Comparison of ENCODE assay signal across 7 mouse cellular contexts in genomic region chr2:164168571-164168946, GRCm38 (mm10). TPM values are rescaled to one million over a fixed set of nuclear protein-coding genes. Genes with fewer than 3 reads are reported as not detected.
DNase-seq lines count a peak whose midpoint lies in the region; ATAC-seq and TF ChIP-seq lines count a peak whose summit lies in the region.

No protein-coding gene starts in this region.

- peak overlapping the region; percentile 52 for H3K4me2 ChIP-seq in hindbrain, postnatal 0 days (ENCODE audit: low read depth, low read length)
- H3K4me2 ChIP-seq in midbrain, embryonic 11.5 days: peak overlapping the region; percentile 42

- peak; percentile 49 for DNase-seq in embryonic facial prominence, embryonic 10.5 days (ENCODE audit: low spot score)
- DNase-seq in hindbrain, postnatal 0 days (ENCODE audit: low spot score): peak; percentile 78
- peak; percentile 94 for DNase-seq in midbrain, embryonic 11.5 days (ENCODE audit: low spot score, missing footprints)
- DNase-seq in gastrocnemius, postnatal 25 days: no peak

- peak; percentile 35 for TF ChIP-seq CTCF in hindbrain, postnatal 0 days (IDR thresholded peaks at IDR 0.05; ENCODE audit: low read depth)

- H3K4me3 ChIP-seq in megakaryocyte, embryonic 14.5 days (replicated peaks): peak overlapping the region; percentile 82
- H3K4me3 ChIP-seq in embryonic facial prominence, embryonic 10.5 days: peak overlapping the region; percentile 52
- peak overlapping the region; percentile 39 for H3K4me3 ChIP-seq in hindbrain, postnatal 0 days (ENCODE audit: low read length)
- peak overlapping the region; percentile 23 for H3K4me3 ChIP-seq in midbrain, embryonic 11.5 days (ENCODE audit: low read depth, low read length)

- peaks cover 39% of the 10 kb centered on the region for H3K4me1 ChIP-seq in megakaryocyte, embryonic 14.5 days
- peaks cover 32% of the 10 kb centered on the region for H3K4me1 ChIP-seq in embryonic facial prominence, embryonic 10.5 days
- peaks cover 8% of the 10 kb centered on the region; the same call in 1 of the 2 replicates for H3K4me1 ChIP-seq in hindbrain, postnatal 0 days (ENCODE audit: insufficient read depth, low read length)
- peaks cover 14% of the 10 kb centered on the region for H3K4me1 ChIP-seq in midbrain, embryonic 11.5 days (ENCODE audit: control insufficient read depth, insufficient read depth, low read length)

- H3K27ac ChIP-seq in embryonic facial prominence, embryonic 10.5 days (replicated peaks): no peak overlapping the region; the same call in 1 of the 2 replicates
- no peak overlapping the region for H3K27ac ChIP-seq in hindbrain, postnatal 0 days
- no peak overlapping the region for H3K27ac ChIP-seq in midbrain, embryonic 11.5 days (ENCODE audit: low read depth, low read length)

- H3K9me3 ChIP-seq in megakaryocyte, embryonic 14.5 days: peaks cover 16% of the 10 kb centered on the region
- no peaks in the 10 kb centered on the region for H3K9me3 ChIP-seq in embryonic facial prominence, embryonic 10.5 days
- no peaks in the 10 kb centered on the region for H3K9me3 ChIP-seq in hindbrain, postnatal 0 days (ENCODE audit: low read length)
- no peaks in the 10 kb centered on the region for H3K9me3 ChIP-seq in midbrain, embryonic 11.5 days (ENCODE audit: control insufficient read depth, low read length)

- ATAC-seq in megakaryocyte, adult 5-6 weeks (ENCODE audit: poor library complexity, severe bottlenecking): no peak
- peak; percentile 74; the same call in 1 of the 2 replicates for ATAC-seq in hindbrain, postnatal 0 days
- peak; percentile 47; the same call in 1 of the 2 replicates for ATAC-seq in midbrain, embryonic 11.5 days (ENCODE audit: low FRiP score)
- ATAC-seq in monocyte, adult 5-6 weeks (replicated peaks; ENCODE audit: insufficient number of reproducible peaks, low FRiP score, low TSS enrichment, poor library complexity, severe bottlenecking): no peak

- H3K27me3 ChIP-seq in megakaryocyte, embryonic 14.5 days (replicated peaks): peaks cover 86% of the 10 kb centered on the region
- H3K27me3 ChIP-seq in embryonic facial prominence, embryonic 10.5 days (replicated peaks; ENCODE audit: low read depth, poor library complexity, severe bottlenecking): peaks cover 94% of the 10 kb centered on the region
- H3K27me3 ChIP-seq in hindbrain, postnatal 0 days (ENCODE audit: insufficient read depth, low read length): peaks cover 53% of the 10 kb centered on the region
- peaks cover 55% of the 10 kb centered on the region for H3K27me3 ChIP-seq in midbrain, embryonic 11.5 days (ENCODE audit: control insufficient read depth, insufficient read depth, low read length)

- H3K9ac ChIP-seq in hindbrain, postnatal 0 days (replicated peaks; ENCODE audit: low read length): no peak overlapping the region; the same call in 1 of the 2 replicates
- no peak overlapping the region for H3K9ac ChIP-seq in midbrain, embryonic 11.5 days (ENCODE audit: low read length)

- 11% methylated on average over 42 of the region's 42 CpGs for WGBS in embryonic facial prominence, embryonic 10.5 days
- WGBS in hindbrain, postnatal 0 days: 12% methylated on average over 42 of the region's 42 CpGs
- WGBS in midbrain, embryonic 11.5 days: 11% methylated on average over 42 of the region's 42 CpGs

- no peaks in the 10 kb centered on the region for H3K36me3 ChIP-seq in megakaryocyte, embryonic 14.5 days (replicated peaks; ENCODE audit: low read length)
- no peaks in the 10 kb centered on the region for H3K36me3 ChIP-seq in embryonic facial prominence, embryonic 10.5 days (replicated peaks)
- H3K36me3 ChIP-seq in hindbrain, postnatal 0 days (ENCODE audit: insufficient read depth, low read length): no peaks in the 10 kb centered on the region
- H3K36me3 ChIP-seq in midbrain, embryonic 11.5 days (ENCODE audit: control insufficient read depth, insufficient read depth, low read length): no peaks in the 10 kb centered on the region

RNA-seq across cellular contexts. Expression of gene Kcns1, which starts 2.4 kb away (rescaled TPM):
- not detected in 2 replicates for polyA plus RNA-seq in megakaryocyte, embryonic 14.5 days (2012; ENCODE audit: insufficient read depth, low replicate concordance)
- not detected in 2 replicates for total RNA-seq in megakaryocyte, adult 5-6 weeks (2015)
- total RNA-seq in megakaryocyte, adult 5-6 weeks (2017): not detected in 2 replicates
- not detected in 2 replicates for polyA plus RNA-seq in embryonic facial prominence, embryonic 10.5 days (2016; fragmentation: Nextera tagmentation; extraction: Ambion mirVana)
- 12.7 and 15.8 TPM in 2 replicates for total RNA-seq in hindbrain, postnatal 0 days (2014; rRNA removed)
- polyA plus RNA-seq in hindbrain, postnatal 0 days (2015; fragmentation: Nextera tagmentation; extraction: Ambion mirVana): 3.0 and 3.3 TPM in 2 replicates
- polyA plus RNA-seq in midbrain, embryonic 11.5 days (2014; fragmentation: Nextera tagmentation; extraction: Ambion mirVana): 0.07 TPM in 1 of 2 replicates, not detected in the other
- total RNA-seq in monocyte, adult 5-6 weeks (2017): not detected in 3 replicates
- 1 to 10 TPM in 1 of 2 experiments, under 1 TPM in 1; 0.90 to 1.4 TPM for total RNA-seq in gastrocnemius, postnatal 25 days (2021)

RNA-seq across cellular contexts. Expression of gene Wfdc5, which starts 14.0 kb away (rescaled TPM):
- polyA plus RNA-seq in megakaryocyte, embryonic 14.5 days (2012; ENCODE audit: insufficient read depth, low replicate concordance): not detected in 2 replicates
- not detected in 2 replicates for total RNA-seq in megakaryocyte, adult 5-6 weeks (2015)
- not detected in 2 replicates for total RNA-seq in megakaryocyte, adult 5-6 weeks (2017)
- not detected in 2 replicates for polyA plus RNA-seq in embryonic facial prominence, embryonic 10.5 days (2016; fragmentation: Nextera tagmentation; extraction: Ambion mirVana)
- not detected in 2 replicates for total RNA-seq in hindbrain, postnatal 0 days (2014; rRNA removed)
- not detected in 2 replicates for polyA plus RNA-seq in hindbrain, postnatal 0 days (2015; fragmentation: Nextera tagmentation; extraction: Ambion mirVana)
- not detected in 2 replicates for polyA plus RNA-seq in midbrain, embryonic 11.5 days (2014; fragmentation: Nextera tagmentation; extraction: Ambion mirVana)
- total RNA-seq in monocyte, adult 5-6 weeks (2017): not detected in 3 replicates
- not detected for total RNA-seq in gastrocnemius, postnatal 25 days (2021)

RNA-seq across cellular contexts. Expression of gene Wfdc12, which starts 21.8 kb away (rescaled TPM):
- polyA plus RNA-seq in megakaryocyte, embryonic 14.5 days (2012; ENCODE audit: insufficient read depth, low replicate concordance): not detected in 2 replicates
- total RNA-seq in megakaryocyte, adult 5-6 weeks (2015): not detected in 2 replicates
- total RNA-seq in megakaryocyte, adult 5-6 weeks (2017): not detected in 2 replicates
- polyA plus RNA-seq in embryonic facial prominence, embryonic 10.5 days (2016; fragmentation: Nextera tagmentation; extraction: Ambion mirVana): not detected in 2 replicates
- total RNA-seq in hindbrain, postnatal 0 days (2014; rRNA removed): not detected in 2 replicates
- polyA plus RNA-seq in hindbrain, postnatal 0 days (2015; fragmentation: Nextera tagmentation; extraction: Ambion mirVana): not detected in 2 replicates
- polyA plus RNA-seq in midbrain, embryonic 11.5 days (2014; fragmentation: Nextera tagmentation; extraction: Ambion mirVana): not detected in 2 replicates
- not detected in 3 replicates for total RNA-seq in monocyte, adult 5-6 weeks (2017)
- total RNA-seq in gastrocnemius, postnatal 25 days (2021): not detected

RNA-seq across cellular contexts. Expression of gene Wfdc15a, which starts 31.4 kb away (rescaled TPM):
- not detected in 2 replicates for polyA plus RNA-seq in megakaryocyte, embryonic 14.5 days (2012; ENCODE audit: insufficient read depth, low replicate concordance)
- total RNA-seq in megakaryocyte, adult 5-6 weeks (2015): not detected in 2 replicates
- total RNA-seq in megakaryocyte, adult 5-6 weeks (2017): not detected in 2 replicates
- not detected in 2 replicates for polyA plus RNA-seq in embryonic facial prominence, embryonic 10.5 days (2016; fragmentation: Nextera tagmentation; extraction: Ambion mirVana)
- not detected in 2 replicates for total RNA-seq in hindbrain, postnatal 0 days (2014; rRNA removed)
- polyA plus RNA-seq in hindbrain, postnatal 0 days (2015; fragmentation: Nextera tagmentation; extraction: Ambion mirVana): not detected in 2 replicates
- not detected in 2 replicates for polyA plus RNA-seq in midbrain, embryonic 11.5 days (2014; fragmentation: Nextera tagmentation; extraction: Ambion mirVana)
- total RNA-seq in monocyte, adult 5-6 weeks (2017): not detected in 3 replicates
- not detected for total RNA-seq in gastrocnemius, postnatal 25 days (2021)

RNA-seq across cellular contexts. Expression of gene Wfdc15b, which starts 52.9 kb away (rescaled TPM):
- polyA plus RNA-seq in megakaryocyte, embryonic 14.5 days (2012; ENCODE audit: insufficient read depth, low replicate concordance): not detected in 2 replicates
- not detected in 2 replicates for total RNA-seq in megakaryocyte, adult 5-6 weeks (2015)
- not detected in 2 replicates for total RNA-seq in megakaryocyte, adult 5-6 weeks (2017)
- polyA plus RNA-seq in embryonic facial prominence, embryonic 10.5 days (2016; fragmentation: Nextera tagmentation; extraction: Ambion mirVana): not detected in 2 replicates
- total RNA-seq in hindbrain, postnatal 0 days (2014; rRNA removed): not detected in 2 replicates
- not detected in 2 replicates for polyA plus RNA-seq in hindbrain, postnatal 0 days (2015; fragmentation: Nextera tagmentation; extraction: Ambion mirVana)
- polyA plus RNA-seq in midbrain, embryonic 11.5 days (2014; fragmentation: Nextera tagmentation; extraction: Ambion mirVana): not detected in 2 replicates
- total RNA-seq in monocyte, adult 5-6 weeks (2017): not detected in 3 replicates
- not detected for total RNA-seq in gastrocnemius, postnatal 25 days (2021)

Comparison
In these comparisons a context has a peak if more than half of its experiments do, and no peak if none do; other contexts are left out.
1. H3K4me3 ChIP-seq: peak in every context shown above with its lines; median percentile 82 in megakaryocyte, embryonic 14.5 days; 52 in embryonic facial prominence, embryonic 10.5 days; 39 in hindbrain, postnatal 0 days; 23 in midbrain, embryonic 11.5 days.
2. ATAC-seq: peak in hindbrain, postnatal 0 days (single experiment) and midbrain, embryonic 11.5 days (single experiment); none in megakaryocyte, adult 5-6 weeks (single experiment) and monocyte, adult 5-6 weeks (single experiment).